Mouse (Mus musculus) adrenal gland, postnatal 10 days (tissue): Measurements from ENCODE around the gene Cort. TPM values are rescaled to one million over a fixed set of nuclear protein-coding genes. Genes with fewer than 3 reads are reported as not detected.
"Not testable (repeated sequence)": the region's sequence is repeated elsewhere in the genome, so short reads cannot be mapped to it uniquely, and the experiment has no call there.

Experiments used
- DNase-seq: peaks from one replicate; pipeline ENCODE4 v3.0.0; 2021; ENCODE audit warnings: mixed read lengths
- long read RNA-seq, 2 experiments: library from polyadenylated mRNA; stranded (forward); transcript quantifications; one replicate each; pipeline ENCODE4 v2.0.0; 2021
- total RNA-seq, 2 experiments: library from RNA; stranded (reverse); gene quantifications; 2 replicates each; pipeline ENCODE4 v1.2.3; 2021

Cort gene
- 1 to 10 TPM; 1.5 TPM for total RNA-seq
- long read RNA-seq, experiment 1 = 0 reads
- long read RNA-seq, experiment 2 = 0 reads

- DNase-seq = no peak
Measured at GRCm38 (mm10) chr4:149126663-149127062, at the start of gene Cort. Gene Cort (minus strand): TSS chr4:149126763.

GRCm38 (mm10) chr4:149173661-149174060, 47.1 kb upstream of the Cort start:
- no peak for DNase-seq

GRCm38 (mm10) chr4:149172666-149173065, 46.1 kb upstream of the Cort start:
- DNase-seq = peak; percentile 75

GRCm38 (mm10) chr4:149172083-149172482, 45.5 kb upstream of the Cort start:
- peak; percentile 66 for DNase-seq

- DNase-seq = peak; percentile 61
Measured at GRCm38 (mm10) chr4:149171581-149171981, 45.0 kb upstream of the Cort start.

GRCm38 (mm10) chr4:149170394-149170931, 43.9 kb upstream of the Cort start:
- peak; percentile 21 for DNase-seq

GRCm38 (mm10) chr4:149169926-149170325, 43.4 kb upstream of the Cort start:
- not testable (repeated sequence) for DNase-seq

GRCm38 (mm10) chr4:149168016-149168415, 41.5 kb upstream of the Cort start:
- DNase-seq = no peak

- peak; percentile 60 for DNase-seq
Measured at GRCm38 (mm10) chr4:149166957-149167611, 40.5 kb upstream of the Cort start.

- peak; percentile 98 for DNase-seq
Measured at GRCm38 (mm10) chr4:149166215-149166946, 39.8 kb upstream of the Cort start, which contains the start of gene Pgd. Gene Pgd (minus strand): TSS chr4:149166771.

GRCm38 (mm10) chr4:149164150-149164549, 37.6 kb upstream of the Cort start:
- DNase-seq = no peak

GRCm38 (mm10) chr4:149163196-149163595, 36.6 kb upstream of the Cort start:
- DNase-seq = no peak

- DNase-seq = peak; percentile 51
Measured at GRCm38 (mm10) chr4:149161166-149161565, 34.6 kb upstream of the Cort start.

GRCm38 (mm10) chr4:149159891-149160290, 33.3 kb upstream of the Cort start:
- no peak for DNase-seq

GRCm38 (mm10) chr4:149159203-149159602, 32.6 kb upstream of the Cort start:
- no peak for DNase-seq

- no peak for DNase-seq
Measured at GRCm38 (mm10) chr4:149157415-149157973, 30.9 kb upstream of the Cort start.

- no peak for DNase-seq
Measured at GRCm38 (mm10) chr4:149155711-149156110, 29.1 kb upstream of the Cort start.

- no peak for DNase-seq
Measured at GRCm38 (mm10) chr4:149154859-149155258, 28.3 kb upstream of the Cort start.

GRCm38 (mm10) chr4:149150721-149151120, 24.2 kb upstream of the Cort start:
- no peak for DNase-seq

GRCm38 (mm10) chr4:149150256-149150655, 23.7 kb upstream of the Cort start:
- DNase-seq = peak; percentile 72

GRCm38 (mm10) chr4:149149611-149150010, 23.0 kb upstream of the Cort start:
- DNase-seq = peak; percentile 82

GRCm38 (mm10) chr4:149149196-149149595, 22.6 kb upstream of the Cort start:
- DNase-seq = no peak

- no peak for DNase-seq
Measured at GRCm38 (mm10) chr4:149148084-149148483, 21.5 kb upstream of the Cort start.
